Mouse (Mus musculus) C3H10T1/2 (cell line): ENCODE measurements around the gene Neurl1b. TPM values are rescaled to one million over a fixed set of nuclear protein-coding genes. Genes with fewer than 3 reads are reported as not detected.

ENCODE experiments used
- polyA plus RNA-seq, 2 experiments: library from polyadenylated mRNA; unstranded; fragments of >200 nt; fragmentation: generic; extraction: Trizol; gene quantifications; one replicate each; pipeline ENCODE4 v1.2.1; 2012; ENCODE audit warnings: missing spikeins in 2 of 2

The Neurl1b gene
- 1 to 10 TPM in 1 of 2 experiments, under 1 TPM in 1; 0.76 to 4.9 TPM for polyA plus RNA-seq

DNA sequence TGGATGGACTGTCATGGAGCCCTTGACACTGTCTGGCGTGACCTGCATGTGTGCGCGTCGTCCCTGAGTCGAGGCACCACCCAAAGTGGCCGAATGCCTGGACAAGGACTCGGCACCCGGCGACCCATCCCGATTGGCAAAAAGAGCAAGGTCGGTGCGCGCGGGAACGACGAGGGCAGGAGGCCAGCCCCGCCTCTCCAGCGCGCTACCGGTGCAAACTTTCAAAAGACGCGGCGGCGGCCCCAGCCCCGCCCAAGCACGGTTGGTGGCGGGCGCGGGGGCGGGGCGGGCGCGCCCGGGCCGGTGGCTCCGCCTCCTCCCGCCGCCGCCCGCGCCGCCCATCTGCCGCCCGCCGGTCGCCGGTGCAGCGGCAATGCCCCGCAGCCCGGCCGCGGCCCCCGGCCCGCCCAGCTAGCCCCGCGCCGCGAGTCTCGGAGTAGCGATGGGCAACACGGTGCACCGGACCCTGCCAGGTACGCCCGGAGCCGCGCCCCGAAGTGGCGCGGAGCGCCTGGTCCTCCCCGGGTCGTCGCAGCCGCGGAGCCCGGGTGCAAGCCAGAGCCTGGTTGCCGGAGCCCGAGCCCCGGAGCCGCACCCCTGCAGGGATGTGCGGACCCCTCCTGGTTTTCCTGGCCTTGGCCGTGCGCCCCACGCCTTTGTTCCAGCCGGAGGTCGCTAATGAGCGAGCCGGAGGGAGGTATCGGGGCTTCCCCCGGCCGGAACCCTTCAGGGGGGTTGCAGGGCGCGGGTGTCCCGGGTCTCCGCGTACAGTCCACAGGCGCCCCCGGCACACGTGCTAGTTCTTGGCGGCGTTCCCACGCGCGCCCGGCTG is at the start of gene Neurl1b:
Gene Neurl1b, plus strand, starts transcription at position 307 of the 832 bp plus-strand sequence.

Other genes starting within 250 kb of the Neurl1b start
- gene Pdia2, start 215.7 kb upstream of the Neurl1b start, polyA plus RNA-seq: not detected
- gene Rgs11, start 211.9 kb upstream of the Neurl1b start, polyA plus RNA-seq: under 1 TPM; 0.01 to 0.46 TPM
- 1 to 10 TPM in 1 of 2 experiments, under 1 TPM in 1; 0.91 to 5.9 TPM for gene Arhgdig, start 207.0 kb upstream of the Neurl1b start, polyA plus RNA-seq
- gene Fam234a, start 170.6 kb upstream of the Neurl1b start, polyA plus RNA-seq: 10 to 100 TPM; 36.2 to 94.1 TPM
- gene Luc7l, start 161.9 kb upstream of the Neurl1b start, polyA plus RNA-seq: 10 to 100 TPM; 21.1 to 35.8 TPM
- gene Ergic1, start 146.7 kb downstream of the Neurl1b start, polyA plus RNA-seq: 100 to 1,000 TPM; 102 to 129 TPM
- 10 to 100 TPM in 1 of 2 experiments, 1 to 10 TPM in 1; 5.7 to 16.7 TPM for gene Dusp1, start 147.3 kb downstream of the Neurl1b start, polyA plus RNA-seq
- gene Atp6v0e, start 248.4 kb downstream of the Neurl1b start, polyA plus RNA-seq: 100 to 1,000 TPM; 253 to 341 TPM